Comparison of ENCODE assay signal across 12 mouse cellular contexts in the genomic region with DNA sequence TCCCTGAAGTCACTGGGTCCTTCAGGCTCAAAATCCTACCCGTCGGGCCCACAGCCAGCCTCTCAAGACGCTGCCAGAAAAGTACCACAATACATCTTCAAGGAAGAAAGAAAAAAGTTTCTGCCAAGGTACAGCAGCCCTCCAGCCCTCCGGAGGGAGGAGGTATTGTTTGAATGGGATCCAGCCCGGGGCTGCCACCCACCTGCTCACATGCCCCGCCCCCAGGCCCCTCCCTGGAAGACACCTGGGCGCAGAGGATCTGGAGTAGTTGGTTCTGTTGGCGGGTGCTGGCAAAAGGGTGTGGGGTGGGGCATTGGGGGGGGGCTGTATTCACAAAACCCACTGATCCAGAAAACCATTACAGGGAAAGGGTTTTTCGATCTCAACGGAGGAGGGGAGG. TPM values are rescaled to one million over a fixed set of nuclear protein-coding genes. Genes with fewer than 3 reads are reported as not detected.
A peak's percentile ranks its signal among the peaks of the same experiment; 100 is the strongest.
DNase-seq lines count a peak whose midpoint lies in the region; ATAC-seq and TF ChIP-seq lines count a peak whose summit lies in the region.
"Had no signal": no experiment of that assay in that cellular context is flagged by ENCODE, and none has a peak within 500 bp of the region (broad histone marks: within the 10 kb centered on the region; RNA-seq: fewer than 3 reads in every experiment).

No protein-coding gene starts in this region.

- 25% methylated on average over 9 of the region's 10 CpGs for WGBS in heart, embryonic 13.5 days
- 9% methylated on average over 10 of the region's 10 CpGs for WGBS in hindbrain, embryonic 10.5 days
- 6% methylated on average over 10 of the region's 10 CpGs for WGBS in midbrain, embryonic 14.5 days

- H3K4me2 ChIP-seq in heart, embryonic 13.5 days: peak overlapping the region; percentile 13; the same call in 1 of the 2 replicates
- H3K4me2 ChIP-seq in midbrain, embryonic 14.5 days (ENCODE audit: low read length): peak overlapping the region; percentile 30
- H3K4me2 ChIP-seq: liver, embryonic 15.5 days; stomach, embryonic 15.5 days had no signal

- no peak for TF ChIP-seq POLR2A in brain, embryonic 14.5 days (IDR thresholded peaks at IDR 0.05; ENCODE audit: borderline replicate concordance, extremely low read depth, insufficient read depth, insufficient read length, poor library complexity, severe bottlenecking)

- ATAC-seq in heart, embryonic 13.5 days (ENCODE audit: extremely low read depth, insufficient number of reproducible peaks, low FRiP score, low TSS enrichment): no peak
- no peak for ATAC-seq in midbrain, embryonic 14.5 days (ENCODE audit: low FRiP score, low TSS enrichment)
- ATAC-seq in inflammation-experienced regulatory T-cells, adult 6 months: no peak

- TF ChIP-seq CTCF in brain, embryonic 14.5 days (IDR thresholded peaks at IDR 0.05; ENCODE audit: borderline replicate concordance, extremely low read depth, insufficient read depth, insufficient read length): no peak

- H3K4me1 ChIP-seq in heart, embryonic 13.5 days: no peaks in the 10 kb centered on the region
- peaks cover 17% of the 10 kb centered on the region for H3K4me1 ChIP-seq in hindbrain, embryonic 10.5 days (replicated peaks)
- peaks cover 2% of the 10 kb centered on the region; the same call in 1 of the 2 replicates for H3K4me1 ChIP-seq in midbrain, embryonic 14.5 days (ENCODE audit: control insufficient read depth, insufficient read depth, low read length)
- H3K4me1 ChIP-seq: liver, embryonic 15.5 days; stomach, embryonic 15.5 days had no signal

- H3K4me3 ChIP-seq in heart, embryonic 13.5 days: no peak overlapping the region
- peak overlapping the region; percentile 32 for H3K4me3 ChIP-seq in hindbrain, embryonic 10.5 days
- no peak overlapping the region for H3K4me3 ChIP-seq in midbrain, embryonic 14.5 days (replicated peaks; ENCODE audit: low read depth, low read length)
- H3K4me3 ChIP-seq: liver, embryonic 15.5 days; stomach, embryonic 15.5 days had no signal

- no peak overlapping the region for H3K9ac ChIP-seq in heart, embryonic 13.5 days
- no peak overlapping the region for H3K9ac ChIP-seq in midbrain, embryonic 14.5 days (replicated peaks; ENCODE audit: low read length)
- H3K9ac ChIP-seq: liver, embryonic 15.5 days; stomach, embryonic 15.5 days had no signal

- H3K9me3 ChIP-seq in heart, embryonic 13.5 days: peaks cover 20% of the 10 kb centered on the region
- peaks cover 16% of the 10 kb centered on the region for H3K9me3 ChIP-seq in hindbrain, embryonic 10.5 days
- H3K9me3 ChIP-seq in midbrain, embryonic 14.5 days (ENCODE audit: control insufficient read depth, low read length): no peaks in the 10 kb centered on the region
- H3K9me3 ChIP-seq: stomach, embryonic 15.5 days had no signal

- no peak overlapping the region for H3K27ac ChIP-seq in heart, embryonic 13.5 days (replicated peaks)
- H3K27ac ChIP-seq in hindbrain, embryonic 10.5 days: peak overlapping the region; percentile 82
- H3K27ac ChIP-seq in midbrain, embryonic 14.5 days (replicated peaks; ENCODE audit: low read depth, low read length): no peak overlapping the region
- H3K27ac ChIP-seq: liver, embryonic 15.5 days; stomach, embryonic 15.5 days had no signal

- H3K36me3 ChIP-seq in heart, embryonic 13.5 days: no peaks in the 10 kb centered on the region
- no peaks in the 10 kb centered on the region for H3K36me3 ChIP-seq in hindbrain, embryonic 10.5 days
- no peaks in the 10 kb centered on the region for H3K36me3 ChIP-seq in midbrain, embryonic 14.5 days (ENCODE audit: control insufficient read depth, insufficient read depth, low read length)
- H3K36me3 ChIP-seq: liver, embryonic 15.5 days; stomach, embryonic 15.5 days had no signal

- peaks cover 4% of the 10 kb centered on the region; the same call in 1 of the 2 replicates for H3K27me3 ChIP-seq in heart, embryonic 13.5 days (replicated peaks)
- peaks cover 20% of the 10 kb centered on the region; the same call in 1 of the 2 replicates for H3K27me3 ChIP-seq in hindbrain, embryonic 10.5 days (ENCODE audit: insufficient read depth, poor library complexity, severe bottlenecking)
- no peaks in the 10 kb centered on the region for H3K27me3 ChIP-seq in midbrain, embryonic 14.5 days (ENCODE audit: control insufficient read depth, insufficient read depth, low read length)
- H3K27me3 ChIP-seq: liver, embryonic 15.5 days; stomach, embryonic 15.5 days had no signal

- no peak for DNase-seq in heart, adult 18-20 months
- peak; percentile 64 for DNase-seq in brain, embryonic 14.5 days (ENCODE audit: low read depth)
- DNase-seq in hindbrain, embryonic 10.5 days (ENCODE audit: low spot score): peak; percentile 25
- DNase-seq in midbrain, embryonic 14.5 days: peak; percentile 24
- no peak for DNase-seq in left cerebral cortex, adult 11 months (ENCODE audit: low spot score)
- no peak for DNase-seq in left cerebral cortex, adult 18-20 months (ENCODE audit: low spot score in 2 of 2)
- DNase-seq: gastrocnemius, postnatal 36 days; kidney, postnatal 25 days had no signal

RNA-seq across cellular contexts. Expression of gene Piwil1, which starts 18.1 kb away (rescaled TPM):
- polyA plus RNA-seq in heart, embryonic 13.5 days (2015; fragmentation: Nextera tagmentation; extraction: Ambion mirVana): not detected in 2 replicates
- not detected for total RNA-seq in heart, adult 18-20 months (2021)
- polyA plus RNA-seq in brain, embryonic 14.5 days (2012; rRNA removed): 0.24 and 0.30 TPM in 2 replicates
- 0.14 TPM in 1 of 2 replicates, not detected in the other for polyA plus RNA-seq in hindbrain, embryonic 10.5 days (2016; fragmentation: Nextera tagmentation; extraction: Ambion mirVana)
- 0.20 and 0.38 TPM in 2 replicates for polyA plus RNA-seq in midbrain, embryonic 14.5 days (2014; fragmentation: Nextera tagmentation; extraction: Ambion mirVana)
- polyA plus RNA-seq in inflammation-experienced regulatory T-cells, adult 6 months (2017; shearing (Covaris generic)): not detected
- not detected for total RNA-seq in left cerebral cortex, adult 18-20 months (2021)
- total RNA-seq: gastrocnemius, postnatal 36 days had no signal
- polyA plus RNA-seq: liver, embryonic 15.5 days; stomach, embryonic 15.5 days had no signal

Comparison
In these comparisons a context has a peak if more than half of its experiments do, and no peak if none do; other contexts are left out.
1. DNase-seq: peak in brain, embryonic 14.5 days (single experiment), hindbrain, embryonic 10.5 days (single experiment) and midbrain, embryonic 14.5 days (single experiment); none in heart, adult 18-20 months (0 of 2), left cerebral cortex, adult 11 months (single experiment) and left cerebral cortex, adult 18-20 months (0 of 2).